Comparison of ENCODE assay signal across 8 mouse cellular contexts in the genomic region with DNA sequence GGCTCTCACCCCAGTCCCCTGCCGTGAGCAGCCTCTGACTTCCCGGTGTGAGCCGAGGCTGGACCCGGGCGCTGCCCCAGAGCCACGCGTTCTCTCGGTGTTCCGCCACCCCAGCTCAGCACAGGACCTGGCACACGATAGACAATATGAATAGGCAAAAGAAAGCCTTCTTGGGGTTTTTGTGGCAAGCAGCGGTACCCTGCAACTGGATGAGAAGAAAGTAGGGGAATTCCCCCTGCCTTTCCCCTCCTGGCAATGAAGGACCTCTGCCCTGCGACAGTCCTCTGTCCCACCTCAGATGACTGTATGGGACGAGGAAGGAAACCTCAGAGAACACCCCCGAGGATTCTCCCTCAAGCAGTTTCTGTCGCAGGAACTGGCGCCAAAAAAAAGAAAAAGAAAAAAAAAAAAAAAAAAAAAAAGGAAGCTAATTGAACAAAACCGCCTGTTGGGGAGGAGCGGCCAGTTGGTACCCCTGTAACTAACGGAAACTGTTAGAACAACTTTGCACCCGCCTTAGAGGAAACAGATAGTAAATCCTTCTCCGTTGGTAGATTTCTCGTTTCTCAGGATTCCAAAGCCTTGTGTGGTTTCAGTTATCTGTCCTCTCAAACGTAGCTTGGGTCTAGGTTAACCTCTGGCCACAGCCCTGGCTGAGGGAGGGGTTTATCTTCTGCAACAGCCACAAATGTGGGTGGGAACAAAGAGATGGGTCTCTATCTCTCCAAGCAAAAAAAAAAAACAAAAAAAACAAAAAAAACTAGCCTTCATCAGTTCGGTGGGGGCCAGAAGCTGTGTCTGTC. TPM values are rescaled to one million over a fixed set of nuclear protein-coding genes. Genes with fewer than 3 reads are reported as not detected.
DNase-seq lines count a peak whose midpoint lies in the region; ATAC-seq and TF ChIP-seq lines count a peak whose summit lies in the region.

No protein-coding gene starts in this region.

- H3K4me2 ChIP-seq in heart, embryonic 16.5 days (ENCODE audit: low read depth, low read length): peak overlapping the region; percentile 91

- TF ChIP-seq POLR2A in cortical plate, adult 2 months (IDR thresholded peaks at IDR 0.05; ENCODE audit: extremely low read depth, insufficient read depth, low read length): no peak

- H3K9me3 ChIP-seq in heart, embryonic 16.5 days (replicated peaks; ENCODE audit: control insufficient read depth, low read length): no peaks in the 10 kb centered on the region
- H3K9me3 ChIP-seq in midbrain, embryonic 10.5 days (replicated peaks): no peaks in the 10 kb centered on the region

- peak overlapping the region; percentile 100 for H3K27ac ChIP-seq in cortical plate, adult 2 months (ENCODE audit: insufficient read depth, low read length)
- H3K27ac ChIP-seq in heart, embryonic 16.5 days (ENCODE audit: low read length): peak overlapping the region; percentile 100
- H3K27ac ChIP-seq in midbrain, embryonic 10.5 days (replicated peaks): peak overlapping the region; percentile 92

- peak overlapping the region; percentile 73 for H3K4me3 ChIP-seq in cortical plate, adult 2 months (ENCODE audit: insufficient read depth, low read length)
- H3K4me3 ChIP-seq in heart, embryonic 16.5 days (ENCODE audit: low read length): peak overlapping the region; percentile 83
- peak overlapping the region; percentile 64 for H3K4me3 ChIP-seq in midbrain, embryonic 10.5 days

- H3K9ac ChIP-seq in heart, embryonic 16.5 days (ENCODE audit: low read length): peak overlapping the region; percentile 91

- peaks cover 7% of the 10 kb centered on the region; the same call in 1 of the 2 replicates for H3K4me1 ChIP-seq in cortical plate, adult 2 months (ENCODE audit: control insufficient read depth, insufficient read depth, low read length)
- peaks cover 55% of the 10 kb centered on the region for H3K4me1 ChIP-seq in heart, embryonic 16.5 days (ENCODE audit: control insufficient read depth, insufficient read depth, low read length)
- peaks cover 75% of the 10 kb centered on the region for H3K4me1 ChIP-seq in midbrain, embryonic 10.5 days

- peak; percentile 24 for ATAC-seq in heart, embryonic 16.5 days (replicated peaks; ENCODE audit: extremely low read depth, insufficient read depth, low FRiP score)

- no peaks in the 10 kb centered on the region for H3K36me3 ChIP-seq in heart, embryonic 16.5 days (ENCODE audit: control insufficient read depth, insufficient read depth)
- H3K36me3 ChIP-seq in midbrain, embryonic 10.5 days: peaks cover 5% of the 10 kb centered on the region

- H3K27me3 ChIP-seq in heart, embryonic 16.5 days (ENCODE audit: control insufficient read depth, insufficient read depth, low read length): no peaks in the 10 kb centered on the region
- no peaks in the 10 kb centered on the region for H3K27me3 ChIP-seq in midbrain, embryonic 10.5 days (ENCODE audit: low read depth, poor library complexity, severe bottlenecking)

- TF ChIP-seq CTCF in cortical plate, adult 2 months (IDR thresholded peaks at IDR 0.05; ENCODE audit: extremely low read depth, insufficient read depth, low read length): no peak

- WGBS in heart, embryonic 16.5 days: 1% methylated on average over 24 of the region's 24 CpGs
- 7% methylated on average over 24 of the region's 24 CpGs for WGBS in midbrain, embryonic 10.5 days

- peak; percentile 23 to 40 for DNase-seq in urinary bladder, postnatal 36 days (ENCODE audit: low spot score in 2 of 2)
- no peak for DNase-seq in urinary bladder, postnatal 25 days (ENCODE audit: low spot score)
- DNase-seq in kidney, postnatal 4 days: peak; percentile 46 to 67
- no peak for DNase-seq in midbrain, embryonic 10.5 days (ENCODE audit: low spot score)
- DNase-seq in thymus, postnatal 25 days: peak; percentile 52
- no peak for DNase-seq in ovary, postnatal 10 days (ENCODE audit: low spot score)

RNA-seq across cellular contexts. Expression of gene Pigv, which starts 0.6 kb away (rescaled TPM):
- 6.6 and 7.4 TPM in 2 replicates for polyA plus RNA-seq in cortical plate, adult 2 months (2012; rRNA removed)
- 13.9 and 16.7 TPM in 2 replicates for polyA plus RNA-seq in heart, embryonic 16.5 days (2015; fragmentation: Nextera tagmentation; extraction: Ambion mirVana)
- polyA plus RNA-seq in midbrain, embryonic 10.5 days (2016; fragmentation: Nextera tagmentation; extraction: Ambion mirVana): 18.7 and 19.5 TPM in 2 replicates

RNA-seq across cellular contexts. Expression of gene Zdhhc18, which starts 23.1 kb away (rescaled TPM):
- 36.8 and 38.4 TPM in 2 replicates for polyA plus RNA-seq in cortical plate, adult 2 months (2012; rRNA removed)
- 1.8 and 2.2 TPM in 2 replicates for polyA plus RNA-seq in heart, embryonic 16.5 days (2015; fragmentation: Nextera tagmentation; extraction: Ambion mirVana)
- 3.0 and 3.1 TPM in 2 replicates for polyA plus RNA-seq in midbrain, embryonic 10.5 days (2016; fragmentation: Nextera tagmentation; extraction: Ambion mirVana)

Comparison
In these comparisons a context has a peak if more than half of its experiments do, and no peak if none do; other contexts are left out.
1. DNase-seq: peak in urinary bladder, postnatal 36 days (2 of 2), kidney, postnatal 4 days (2 of 2) and thymus, postnatal 25 days (single experiment); none in urinary bladder, postnatal 25 days (single experiment), midbrain, embryonic 10.5 days (single experiment) and ovary, postnatal 10 days (single experiment).
2. Peak in every context shown above with its lines, with median percentiles within 50 percentile points of each other: H3K27ac ChIP-seq and H3K4me3 ChIP-seq.